Mouse (Mus musculus) gastrocnemius, adult 18-20 months (tissue): ENCODE measurements around the gene Olfr1423. TPM values are rescaled to one million over a fixed set of nuclear protein-coding genes. Genes with fewer than 3 reads are reported as not detected.

Experiments used
- total RNA-seq, 2 experiments: library from RNA; stranded (reverse); gene quantifications; 2 replicates each; pipeline ENCODE4 v1.2.3; 2021

The Olfr1423 gene
- total RNA-seq, 2 experiments from 2014 or later = not detected

Other genes with a start within 250 kb of the Olfr1423 start
- gene Stx3, start 221.9 kb downstream of the Olfr1423 start, total RNA-seq = 1 to 10 TPM; 1.7 to 1.8 TPM
- not detected for gene Olfr1417, start 202.1 kb downstream of the Olfr1423 start, total RNA-seq
- gene Olfr1418, start 180.3 kb downstream of the Olfr1423 start, total RNA-seq = not detected
- not detected for gene Olfr1419, start 166.2 kb downstream of the Olfr1423 start, total RNA-seq
- gene Olfr1420, start 154.8 kb downstream of the Olfr1423 start, total RNA-seq = not detected
- 10 to 100 TPM; 23.6 to 27.3 TPM for gene Patl1, start 128.9 kb downstream of the Olfr1423 start, total RNA-seq
- gene Osbp, start 75.4 kb downstream of the Olfr1423 start, total RNA-seq = 10 to 100 TPM; 53.4 to 56.3 TPM
- not detected for gene Olfr1424, start 21.4 kb upstream of the Olfr1423 start, total RNA-seq
- gene Olfr1425, start 36.4 kb upstream of the Olfr1423 start, total RNA-seq = not detected
- gene Olfr1426, start 50.7 kb upstream of the Olfr1423 start, total RNA-seq = not detected
- gene Olfr1427, start 62.0 kb upstream of the Olfr1423 start, total RNA-seq = not detected
- not detected for gene Olfr1428, start 74.6 kb upstream of the Olfr1423 start, total RNA-seq
- not detected for gene Olfr76, start 81.9 kb upstream of the Olfr1423 start, total RNA-seq
- not detected for gene Olfr1555-ps1, start 128.8 kb upstream of the Olfr1423 start, total RNA-seq
- not detected for gene Olfr1431, start 159.3 kb upstream of the Olfr1423 start, total RNA-seq
- not detected for gene Olfr1432, start 191.3 kb upstream of the Olfr1423 start, total RNA-seq
- gene Olfr262, start 200.3 kb upstream of the Olfr1423 start, total RNA-seq = not detected
- gene Olfr235, start 219.7 kb upstream of the Olfr1423 start, total RNA-seq = not detected
- not detected for gene Olfr1434, start 238.5 kb upstream of the Olfr1423 start, total RNA-seq